Mouse (Mus musculus) heart, embryonic 10.5 days (tissue): ENCODE data around the gene Crybb1. TPM values are rescaled to one million over a fixed set of nuclear protein-coding genes. Genes with fewer than 3 reads are reported as not detected.

Experiments
- DNase-seq: peaks from one replicate; pipeline ENCODE4 v3.0.0-alpha.2; 2017; ENCODE audit warnings: low spot score
- H3K27ac ChIP-seq: fragments of 300-500 bp; sonication (generic); 2 replicates; pipeline ENCODE4 v1.5.1; 2016; ENCODE audit warnings: mild to moderate bottlenecking
- H3K27me3 ChIP-seq: fragments of 300-500 bp; sonication (generic); 2 replicates; pipeline ENCODE4 v1.6.1; 2016; ENCODE audit warnings: mild to moderate bottlenecking; ENCODE audit not compliant: poor library complexity, insufficient read depth, severe bottlenecking
- H3K36me3 ChIP-seq: fragments of 300-500 bp; sonication (generic); 2 replicates; pipeline ENCODE4 v1.6.1; 2016; ENCODE audit warnings: mild to moderate bottlenecking, moderate library complexity
- H3K4me1 ChIP-seq: fragments of 300-500 bp; sonication (generic); 2 replicates; pipeline ENCODE4 v1.6.1; 2016; ENCODE audit warnings: mild to moderate bottlenecking
- H3K4me3 ChIP-seq: fragments of 300-500 bp; sonication (generic); 2 replicates; pipeline ENCODE4 v1.5.1; 2016; ENCODE audit warnings: mild to moderate bottlenecking, moderate library complexity
- H3K9me3 ChIP-seq: fragments of 300-500 bp; sonication (generic); 2 replicates; pipeline ENCODE4 v1.6.1; 2016; ENCODE audit warnings: mild to moderate bottlenecking, moderate library complexity
- WGBS: fragments of 180-500 bp; shearing (Covaris S2); methylation state at CpG from one replicate; pipeline ENCODE4 v1.1.7; 2016; 5-methylcytosine and 5-hydroxymethylcytosine counted together
- polyA plus RNA-seq: library from polyadenylated mRNA; unstranded; fragments of >200 nt; fragmentation: Nextera tagmentation; extraction: Ambion mirVana; gene quantifications from 2 replicates; pipeline ENCODE4 v1.2.1, GENCODE M21; 2016

Gene Crybb1
- polyA plus RNA-seq, 1 experiment from 2014 or later = not detected

GRCm38 (mm10) chr5:112218679-112219078 is 36.9 kb upstream of the Crybb1 start:
- H3K36me3 ChIP-seq = no peaks in the 10 kb centered on the region
- no peak for DNase-seq
- 67% methylated on average over 4 of the region's 4 CpGs for WGBS
- peaks cover 46% of the 10 kb centered on the region for H3K4me1 ChIP-seq
- no peak overlapping the region for H3K4me3 ChIP-seq
- H3K27ac ChIP-seq = peak overlapping the region; percentile 39; the same call in 1 of the 2 replicates
- H3K27me3 ChIP-seq = peaks cover 72% of the 10 kb centered on the region
- no peaks in the 10 kb centered on the region for H3K9me3 ChIP-seq

- Histone ChIP-seq H3K4me1 (peaks cover 40% of the 10 kb centered on the region), H3K4me3 (no peak overlapping the region), H3K9me3 (no peaks in the 10 kb centered on the region), H3K27ac (peak overlapping the region; percentile 39; the same call in 1 of the 2 replicates), H3K36me3 (no peaks in the 10 kb centered on the region), H3K27me3 (peaks cover 79% of the 10 kb centered on the region)
- no peak for DNase-seq
- WGBS = 12% methylated on average over 1 of the region's 1 CpGs
These were observed 36.2 kb upstream of the Crybb1 start for GRCm38 (mm10) chr5:112219398-112219797.

GRCm38 (mm10) chr5:112220203-112220602 is 35.4 kb upstream of the Crybb1 start:
- WGBS = 84% methylated on average over 8 of the region's 8 CpGs

GRCm38 (mm10) chr5:112225591-112225990 is 30.0 kb upstream of the Crybb1 start:
- Histone ChIP-seq H3K4me3 (no peak overlapping the region), H3K27me3 (peaks cover 84% of the 10 kb centered on the region), H3K4me1 (peaks cover 27% of the 10 kb centered on the region), H3K27ac (no peak overlapping the region), H3K36me3 (no peaks in the 10 kb centered on the region), H3K9me3 (no peaks in the 10 kb centered on the region)
- WGBS = 77% methylated on average over 6 of the region's 6 CpGs
- no peak for DNase-seq

More at GRCm38 (mm10) chr5:112220203-112220602, 35.4 kb upstream of the Crybb1 start:
- H3K4me1 ChIP-seq = peaks cover 40% of the 10 kb centered on the region
- no peaks in the 10 kb centered on the region for H3K9me3 ChIP-seq
- no peak overlapping the region for H3K4me3 ChIP-seq
- no peak overlapping the region for H3K27ac ChIP-seq
- H3K36me3 ChIP-seq = no peaks in the 10 kb centered on the region
- DNase-seq = no peak
- H3K27me3 ChIP-seq = peaks cover 82% of the 10 kb centered on the region

- Histone ChIP-seq H3K4me3 (peak overlapping the region; percentile 48), H3K9me3 (no peaks in the 10 kb centered on the region), H3K4me1 (peaks cover 24% of the 10 kb centered on the region), H3K27me3 (peaks cover 90% of the 10 kb centered on the region), H3K36me3 (no peaks in the 10 kb centered on the region), H3K27ac (no peak overlapping the region)
- WGBS = 3% methylated on average over 30 of the region's 30 CpGs
- DNase-seq = no peak
These were observed 28.3 kb upstream of the Crybb1 start for GRCm38 (mm10) chr5:112227354-112227753.

GRCm38 (mm10) chr5:112227898-112228239 is 27.7 kb upstream of the Crybb1 start:
- H3K4me1 ChIP-seq = peaks cover 24% of the 10 kb centered on the region
- peak overlapping the region; percentile 48; the same call in 1 of the 2 replicates for H3K4me3 ChIP-seq
- 2% methylated on average over 13 of the region's 13 CpGs for WGBS
- H3K9me3 ChIP-seq = no peaks in the 10 kb centered on the region
- H3K27ac ChIP-seq = no peak overlapping the region
- no peak for DNase-seq
- peaks cover 92% of the 10 kb centered on the region for H3K27me3 ChIP-seq
- H3K36me3 ChIP-seq = no peaks in the 10 kb centered on the region

GRCm38 (mm10) chr5:112228240-112229076 is 27.2 kb upstream of the Crybb1 start:
- WGBS = 1% methylated on average over 57 of the region's 57 CpGs
- peaks cover 24% of the 10 kb centered on the region for H3K4me1 ChIP-seq
- H3K27ac ChIP-seq = no peak overlapping the region
- H3K36me3 ChIP-seq = no peaks in the 10 kb centered on the region
- peak overlapping the region; percentile 48 for H3K4me3 ChIP-seq
- no peaks in the 10 kb centered on the region for H3K9me3 ChIP-seq
- peaks cover 91% of the 10 kb centered on the region for H3K27me3 ChIP-seq
- DNase-seq = no peak

- no peak for DNase-seq
- Histone ChIP-seq H3K4me1 (peaks cover 8% of the 10 kb centered on the region), H3K27ac (no peak overlapping the region), H3K27me3 (peaks cover 60% of the 10 kb centered on the region), H3K9me3 (no peaks in the 10 kb centered on the region), H3K36me3 (no peaks in the 10 kb centered on the region), H3K4me3 (no peak overlapping the region)
- 63% methylated on average over 5 of the region's 5 CpGs for WGBS
These were observed 19.8 kb upstream of the Crybb1 start for GRCm38 (mm10) chr5:112235806-112236205.

- H3K27ac ChIP-seq = no peak overlapping the region
- no peak for DNase-seq
- H3K4me3 ChIP-seq = no peak overlapping the region
- peaks cover 8% of the 10 kb centered on the region for H3K4me1 ChIP-seq
- no peaks in the 10 kb centered on the region for H3K36me3 ChIP-seq
- peaks cover 52% of the 10 kb centered on the region for H3K27me3 ChIP-seq
- no peaks in the 10 kb centered on the region for H3K9me3 ChIP-seq
- WGBS = 70% methylated on average over 2 of the region's 2 CpGs
These were observed 19.0 kb upstream of the Crybb1 start for GRCm38 (mm10) chr5:112236631-112237030.

GRCm38 (mm10) chr5:112237439-112237838 is 18.2 kb upstream of the Crybb1 start:
- H3K36me3 ChIP-seq = no peaks in the 10 kb centered on the region
- no peak for DNase-seq
- no peaks in the 10 kb centered on the region for H3K9me3 ChIP-seq
- no peak overlapping the region for H3K27ac ChIP-seq
- WGBS = 6% methylated on average over 16 of the region's 16 CpGs
- H3K4me3 ChIP-seq = peak overlapping the region; percentile 25
- H3K27me3 ChIP-seq = peaks cover 48% of the 10 kb centered on the region
- H3K4me1 ChIP-seq = peaks cover 12% of the 10 kb centered on the region

GRCm38 (mm10) chr5:112237866-112238570 is 17.6 kb upstream of the Crybb1 start:
- Histone ChIP-seq H3K27me3 (peaks cover 48% of the 10 kb centered on the region), H3K4me1 (peaks cover 16% of the 10 kb centered on the region), H3K36me3 (no peaks in the 10 kb centered on the region), H3K9me3 (no peaks in the 10 kb centered on the region), H3K27ac (no peak overlapping the region), H3K4me3 (0 out of 2 replicates have a peak overlapping the region, but pooled peaks have one; percentile 25)
- 50% methylated on average over 9 of the region's 9 CpGs for WGBS
- no peak for DNase-seq

GRCm38 (mm10) chr5:112238781-112239482 is 16.7 kb upstream of the Crybb1 start:
- peaks cover 48% of the 10 kb centered on the region for H3K27me3 ChIP-seq
- no peak overlapping the region for H3K27ac ChIP-seq
- WGBS = 68% methylated on average over 3 of the region's 3 CpGs
- H3K36me3 ChIP-seq = no peaks in the 10 kb centered on the region
- peaks cover 16% of the 10 kb centered on the region for H3K4me1 ChIP-seq
- H3K9me3 ChIP-seq = no peaks in the 10 kb centered on the region
- no peak overlapping the region for H3K4me3 ChIP-seq
- DNase-seq = no peak
